Mouse (Mus musculus) C2C12 (cell line): ENCODE measurements around the gene Prrx2.

Experiments
- CTCF ChIP-seq: IDR thresholded peaks from one replicate; pipeline ENCODE4 v1.5.1; 2011; ENCODE audit not compliant: control insufficient read depth, insufficient read depth, insufficient read length
- MYOD1 ChIP-seq: IDR thresholded peaks from one replicate; pipeline ENCODE4 v1.6.1; 2011; ENCODE audit warnings: low read depth; ENCODE audit not compliant: control insufficient read depth, insufficient read length
- MYOG ChIP-seq: IDR thresholded peaks from one replicate; pipeline ENCODE4 v1.6.1; 2011; ENCODE audit not compliant: control insufficient read depth, insufficient read length; ENCODE audit errors: extremely low read depth
- USF1 ChIP-seq: IDR thresholded peaks from one replicate; pipeline ENCODE4 v1.6.1; 2011; ENCODE audit warnings: low read depth, mild to moderate bottlenecking, control low read depth, moderate library complexity

DNA sequence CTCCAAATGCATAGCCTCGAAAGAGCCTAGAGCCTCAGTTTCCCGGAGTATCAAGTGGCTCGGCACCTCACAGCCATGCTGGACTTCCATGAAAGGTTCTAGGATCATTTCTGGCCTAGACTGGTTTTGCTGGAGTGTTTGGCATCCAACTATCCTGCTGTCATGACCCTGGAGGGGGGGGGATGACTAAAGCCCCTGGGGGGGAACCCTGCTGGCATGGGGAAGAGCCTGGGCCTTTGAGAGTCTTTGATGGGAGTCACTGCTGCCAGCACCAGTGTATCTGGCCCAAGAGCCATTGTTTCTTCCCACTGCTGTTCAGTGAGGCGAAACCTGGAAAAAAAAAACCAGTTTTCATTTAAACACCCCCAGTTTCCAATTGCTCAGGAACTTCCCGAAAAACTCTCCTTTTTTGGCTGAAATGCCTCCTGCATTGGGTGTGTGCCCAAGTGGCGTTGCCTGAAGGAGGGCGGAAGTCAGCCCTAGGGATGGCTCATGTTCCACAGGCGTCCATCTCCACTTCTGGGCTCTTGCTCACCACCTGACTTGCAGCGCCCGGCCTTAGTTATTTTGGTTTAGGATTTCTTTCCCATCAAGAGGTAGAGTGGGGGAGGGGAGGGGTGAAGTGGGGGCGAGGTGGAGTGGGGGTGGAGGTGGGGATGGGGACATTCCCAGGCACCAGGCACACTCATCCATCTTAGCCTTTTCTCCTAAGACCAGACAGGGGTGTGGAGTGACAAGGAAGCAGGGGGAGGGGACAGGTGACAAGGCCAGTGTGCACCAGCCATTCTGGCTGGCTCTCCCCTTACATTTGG lies 41.1 kb downstream of the Prrx2 start:
- TF ChIP-seq CTCF (no peak), MYOD1 (no peak), USF1 (no peak), MYOG (no peak)
